8 mouse cellular contexts compared by ENCODE assay signal in genomic region chr4:140684141-140684871, GRCm38 (mm10). TPM values are rescaled to one million over a fixed set of nuclear protein-coding genes. Genes with fewer than 3 reads are reported as not detected.
DNase-seq lines count a peak whose midpoint lies in the region; ATAC-seq lines count a peak whose summit lies in the region.

No protein-coding gene starts in this region.

- WGBS in heart, embryonic 15.5 days, result 5% methylated on average over 16 of the region's 16 CpGs
- 12% methylated on average over 16 of the region's 16 CpGs for WGBS in midbrain, embryonic 15.5 days
- 28% methylated on average over 16 of the region's 16 CpGs for WGBS in forebrain, embryonic 11.5 days

- peak overlapping the region; percentile 54 for H3K4me2 ChIP-seq in heart, embryonic 15.5 days
- peak overlapping the region; percentile 22 for H3K4me2 ChIP-seq in midbrain, embryonic 15.5 days
- H3K4me2 ChIP-seq in forebrain, embryonic 11.5 days (ENCODE audit: low read depth, low read length, severe bottlenecking), result no peak overlapping the region

- peak; percentile 61 for ATAC-seq in heart, embryonic 15.5 days (replicated peaks; ENCODE audit: insufficient number of reproducible peaks, insufficient read depth, low FRiP score, low read depth)
- no peak for ATAC-seq in midbrain, embryonic 15.5 days (replicated peaks)
- no peak for ATAC-seq in forebrain, embryonic 11.5 days (replicated peaks; ENCODE audit: low FRiP score)

- DNase-seq in MN1 (ENCODE audit: low spot score) (peak; percentile 89), liver (peak; percentile 88)
- DNase-seq in embryo, embryonic 10.5 days (ENCODE audit: low spot score), result peak; percentile 82
- no peak for DNase-seq in forebrain, embryonic 11.5 days (ENCODE audit: low spot score)
- DNase-seq in cerebellum, postnatal 4 days (ENCODE audit: low spot score in 2 of 2), result no peak
- no peak for DNase-seq in frontal cortex, postnatal 25 days (ENCODE audit: low spot score in 2 of 2)

- H3K4me3 ChIP-seq in heart, embryonic 15.5 days, result peak overlapping the region; percentile 10; the same call in 1 of the 2 replicates
- no peak overlapping the region for H3K4me3 ChIP-seq in midbrain, embryonic 15.5 days
- no peak overlapping the region for H3K4me3 ChIP-seq in forebrain, embryonic 11.5 days (ENCODE audit: low read depth, low read length)

- peak overlapping the region; percentile 4; the same call in 1 of the 2 replicates for H3K27ac ChIP-seq in heart, embryonic 15.5 days
- no peak overlapping the region for H3K27ac ChIP-seq in midbrain, embryonic 15.5 days
- H3K27ac ChIP-seq in forebrain, embryonic 11.5 days (ENCODE audit: low read depth, low read length), result no peak overlapping the region

- H3K27me3 ChIP-seq in heart, embryonic 15.5 days, result no peaks in the 10 kb centered on the region
- H3K27me3 ChIP-seq in midbrain, embryonic 15.5 days (replicated peaks), result no peaks in the 10 kb centered on the region
- no peaks in the 10 kb centered on the region for H3K27me3 ChIP-seq in forebrain, embryonic 11.5 days (ENCODE audit: control insufficient read depth, insufficient read depth, low read length)

- no peaks in the 10 kb centered on the region for H3K36me3 ChIP-seq in heart, embryonic 15.5 days
- H3K36me3 ChIP-seq in midbrain, embryonic 15.5 days (replicated peaks), result no peaks in the 10 kb centered on the region
- H3K36me3 ChIP-seq in forebrain, embryonic 11.5 days (ENCODE audit: control insufficient read depth, insufficient read depth, low read length), result no peaks in the 10 kb centered on the region

- peak overlapping the region; percentile 8; the same call in 1 of the 2 replicates for H3K9ac ChIP-seq in heart, embryonic 15.5 days
- H3K9ac ChIP-seq in midbrain, embryonic 15.5 days, result no peak overlapping the region
- H3K9ac ChIP-seq in forebrain, embryonic 11.5 days (ENCODE audit: low read length), result no peak overlapping the region

- H3K9me3 ChIP-seq in heart, embryonic 15.5 days (replicated peaks), result no peaks in the 10 kb centered on the region
- H3K9me3 ChIP-seq in midbrain, embryonic 15.5 days, result no peaks in the 10 kb centered on the region
- no peaks in the 10 kb centered on the region for H3K9me3 ChIP-seq in forebrain, embryonic 11.5 days (ENCODE audit: control insufficient read depth, low read length)

- peaks cover 23% of the 10 kb centered on the region for H3K4me1 ChIP-seq in heart, embryonic 15.5 days (replicated peaks)
- peaks cover 18% of the 10 kb centered on the region for H3K4me1 ChIP-seq in midbrain, embryonic 15.5 days
- peaks cover 7% of the 10 kb centered on the region; the same call in 1 of the 2 replicates for H3K4me1 ChIP-seq in forebrain, embryonic 11.5 days (replicated peaks; ENCODE audit: control insufficient read depth, insufficient read depth, low read length)

RNA-seq across cellular contexts. Expression of gene Rcc2, which starts 16.0 kb away (rescaled TPM):
- polyA plus RNA-seq in heart, embryonic 15.5 days (2015; fragmentation: Nextera tagmentation; extraction: Ambion mirVana), result 13.9 and 24.6 TPM in 2 replicates
- polyA plus RNA-seq in midbrain, embryonic 15.5 days (2015; fragmentation: Nextera tagmentation; extraction: Ambion mirVana), result 28.1 and 34.9 TPM in 2 replicates
- 91.6 and 100 TPM in 2 replicates for polyA plus RNA-seq in forebrain, embryonic 11.5 days (2014; fragmentation: Nextera tagmentation; extraction: Ambion mirVana)

RNA-seq across cellular contexts. Expression of gene Arhgef10l, which starts 18.5 kb away (rescaled TPM):
- polyA plus RNA-seq in heart, embryonic 15.5 days (2015; fragmentation: Nextera tagmentation; extraction: Ambion mirVana), result 15.3 and 21.8 TPM in 2 replicates
- 30.7 and 31.5 TPM in 2 replicates for polyA plus RNA-seq in midbrain, embryonic 15.5 days (2015; fragmentation: Nextera tagmentation; extraction: Ambion mirVana)
- polyA plus RNA-seq in forebrain, embryonic 11.5 days (2014; fragmentation: Nextera tagmentation; extraction: Ambion mirVana), result 23.3 and 23.6 TPM in 2 replicates

RNA-seq across cellular contexts. Expression of gene Padi6, which starts 58.1 kb away (rescaled TPM):
- 0.30 TPM in 1 of 2 replicates, not detected in the other for polyA plus RNA-seq in heart, embryonic 15.5 days (2015; fragmentation: Nextera tagmentation; extraction: Ambion mirVana)
- 0.12 TPM in 1 of 2 replicates, not detected in the other for polyA plus RNA-seq in midbrain, embryonic 15.5 days (2015; fragmentation: Nextera tagmentation; extraction: Ambion mirVana)
- 0.08 TPM in 1 of 2 replicates, not detected in the other for polyA plus RNA-seq in forebrain, embryonic 11.5 days (2014; fragmentation: Nextera tagmentation; extraction: Ambion mirVana)

Comparison
In these comparisons a context has a peak if more than half of its experiments do, and no peak if none do; other contexts are left out.
1. DNase-seq: peak in MN1 (single experiment), embryo, embryonic 10.5 days (single experiment) and liver (single experiment); none in forebrain, embryonic 11.5 days (single experiment), cerebellum, postnatal 4 days (0 of 2) and frontal cortex, postnatal 25 days (0 of 2).